Mouse (Mus musculus): ENCODE results near the gene Olfr1225. TPM values are rescaled to one million over a fixed set of nuclear protein-coding genes. Genes with fewer than 3 reads are reported as not detected.
"Not testable (repeated sequence)": the region's sequence is repeated elsewhere in the genome, so short reads cannot be mapped to it uniquely, and the experiment has no call there.

Olfr1225 gene
- not detected in 2 replicates for polyA plus RNA-seq (2015; fragmentation: Nextera tagmentation; extraction: Ambion mirVana)

- Histone ChIP-seq H3K4me1 (no peaks in the 10 kb centered on the region), H3K4me3 (no peak within 1 kb of the TSS), H3K4me2 (no peak within 1 kb of the TSS), H3K27me3 (no peaks in the 10 kb centered on the region), H3K9ac (no peak within 1 kb of the TSS), H3K27ac (no peak within 1 kb of the TSS), H3K9me3 (no peaks in the 10 kb centered on the region), H3K36me3 (no peaks in the 10 kb centered on the region)
- no peak for ATAC-seq (ENCODE audit: insufficient number of reproducible peaks, low FRiP score, low TSS enrichment, low read depth)
- WGBS: 91% methylated on average over 1 of the region's 1 CpGs
Measured at GRCm38 (mm10) chr2:89174569-89174968, at the start of gene Olfr1225. Gene Olfr1225 (minus strand): TSS chr2:89174669.

- H3K4me2 ChIP-seq: no peak within 1 kb of the TSS
- no peaks in the 10 kb centered on the region for H3K4me1 ChIP-seq
- WGBS: 63% methylated on average over 2 of the region's 2 CpGs
- H3K4me3 ChIP-seq: no peak within 1 kb of the TSS
- no peaks in the 10 kb centered on the region for H3K36me3 ChIP-seq
- no peak for ATAC-seq (ENCODE audit: insufficient number of reproducible peaks, low FRiP score, low TSS enrichment, low read depth)
- no peaks in the 10 kb centered on the region for H3K9me3 ChIP-seq
- H3K27me3 ChIP-seq: no peaks in the 10 kb centered on the region
- no peak within 1 kb of the TSS for H3K27ac ChIP-seq
- no peak within 1 kb of the TSS for H3K9ac ChIP-seq
Measured at GRCm38 (mm10) chr2:89199948-89200347, 25.5 kb upstream of the Olfr1225 start, which contains the start of gene Olfr1226. Gene Olfr1226 (minus strand): TSS chr2:89200048.

GRCm38 (mm10) chr2:89196325-89196982, 22.0 kb upstream of the Olfr1225 start:
- H3K4me1 ChIP-seq: no peaks in the 10 kb centered on the region
- H3K4me2 ChIP-seq: no peak overlapping the region
- no peak overlapping the region for H3K4me3 ChIP-seq
- no peak overlapping the region for H3K9ac ChIP-seq
- no peak for ATAC-seq (ENCODE audit: insufficient number of reproducible peaks, low FRiP score, low TSS enrichment, low read depth)
- H3K27ac ChIP-seq: no peak overlapping the region
- WGBS: 59% methylated on average over 3 of the region's 3 CpGs
- H3K27me3 ChIP-seq: no peaks in the 10 kb centered on the region
- no peaks in the 10 kb centered on the region for H3K9me3 ChIP-seq
- no peaks in the 10 kb centered on the region for H3K36me3 ChIP-seq

GRCm38 (mm10) chr2:89164711-89165110, 9.8 kb downstream of the Olfr1225 start:
- not testable (repeated sequence) for H3K36me3 ChIP-seq; H3K4me2 ChIP-seq; H3K4me1 ChIP-seq; ATAC-seq (ENCODE audit: insufficient number of reproducible peaks, low FRiP score, low TSS enrichment, low read depth); H3K27ac ChIP-seq; H3K9ac ChIP-seq; H3K9me3 ChIP-seq; H3K4me3 ChIP-seq; H3K27me3 ChIP-seq
- 86% methylated on average over 4 of the region's 4 CpGs for WGBS

- not testable (repeated sequence) for H3K27ac ChIP-seq; H3K9me3 ChIP-seq; H3K4me2 ChIP-seq; H3K4me1 ChIP-seq; H3K36me3 ChIP-seq; H3K9ac ChIP-seq; ATAC-seq (ENCODE audit: insufficient number of reproducible peaks, low FRiP score, low TSS enrichment, low read depth); H3K4me3 ChIP-seq; H3K27me3 ChIP-seq
- 92% methylated on average over 8 of the region's 8 CpGs for WGBS
Measured at GRCm38 (mm10) chr2:89163991-89164390, 10.5 kb downstream of the Olfr1225 start, which contains the start of gene Olfr1224-ps1. Gene Olfr1224-ps1 (minus strand): TSS chr2:89164091.

GRCm38 (mm10) chr2:89151460-89151859, 23.0 kb downstream of the Olfr1225 start, which contains the start of gene Olfr1223:
Gene Olfr1223 (minus strand): TSS chr2:89151560.
- H3K36me3 ChIP-seq: no peaks in the 10 kb centered on the region
- no peaks in the 10 kb centered on the region for H3K27me3 ChIP-seq
- H3K4me2 ChIP-seq: no peak within 1 kb of the TSS
- H3K27ac ChIP-seq: no peak within 1 kb of the TSS
- H3K9me3 ChIP-seq: no peaks in the 10 kb centered on the region
- WGBS: 69% methylated on average over 1 of the region's 1 CpGs
- no peak for ATAC-seq (ENCODE audit: insufficient number of reproducible peaks, low FRiP score, low TSS enrichment, low read depth)
- no peak within 1 kb of the TSS for H3K9ac ChIP-seq
- H3K4me3 ChIP-seq: no peak within 1 kb of the TSS
- no peaks in the 10 kb centered on the region for H3K4me1 ChIP-seq

- Histone ChIP-seq H3K9ac (no peak within 1 kb of the TSS), H3K4me2 (no peak within 1 kb of the TSS), H3K27ac (no peak within 1 kb of the TSS), H3K4me3 (no peak within 1 kb of the TSS), H3K36me3 (no peaks in the 10 kb centered on the region), H3K27me3 (no peaks in the 10 kb centered on the region), H3K4me1 (no peaks in the 10 kb centered on the region), H3K9me3 (no peaks in the 10 kb centered on the region)
- ATAC-seq (ENCODE audit: insufficient number of reproducible peaks, low FRiP score, low TSS enrichment, low read depth): no peak
- WGBS: 79% methylated on average over 3 of the region's 3 CpGs
Measured at GRCm38 (mm10) chr2:89132954-89133353, 41.5 kb downstream of the Olfr1225 start, which contains the start of gene Olfr1222. Gene Olfr1222 (minus strand): TSS chr2:89133054.

Other genes with a start within 250 kb of the Olfr1225 start
- gene Olfr1211, start 236.6 kb downstream of the Olfr1225 start, polyA plus RNA-seq (2015; fragmentation: Nextera tagmentation; extraction: Ambion mirVana): not detected in 2 replicates
- gene Olfr1212, start 220.7 kb downstream of the Olfr1225 start, polyA plus RNA-seq (2015; fragmentation: Nextera tagmentation; extraction: Ambion mirVana): not detected in 2 replicates
- not detected in 2 replicates for gene Gm13762, start 194.4 kb downstream of the Olfr1225 start, polyA plus RNA-seq (2015; fragmentation: Nextera tagmentation; extraction: Ambion mirVana)
- not detected in 2 replicates for gene Olfr1214, start 182.0 kb downstream of the Olfr1225 start, polyA plus RNA-seq (2015; fragmentation: Nextera tagmentation; extraction: Ambion mirVana)
- gene Olfr1215, start 167.7 kb downstream of the Olfr1225 start, polyA plus RNA-seq (2015; fragmentation: Nextera tagmentation; extraction: Ambion mirVana): not detected in 2 replicates
- not detected in 2 replicates for gene Olfr1216, start 156.3 kb downstream of the Olfr1225 start, polyA plus RNA-seq (2015; fragmentation: Nextera tagmentation; extraction: Ambion mirVana)
- gene Olfr1217, start 142.6 kb downstream of the Olfr1225 start, polyA plus RNA-seq (2015; fragmentation: Nextera tagmentation; extraction: Ambion mirVana): not detected in 2 replicates
- not detected in 2 replicates for gene Olfr1218, start 113.5 kb downstream of the Olfr1225 start, polyA plus RNA-seq (2015; fragmentation: Nextera tagmentation; extraction: Ambion mirVana)
- gene Olfr1219, start 91.2 kb downstream of the Olfr1225 start, polyA plus RNA-seq (2015; fragmentation: Nextera tagmentation; extraction: Ambion mirVana): not detected in 2 replicates
- gene Olfr1220, start 67.8 kb downstream of the Olfr1225 start, polyA plus RNA-seq (2015; fragmentation: Nextera tagmentation; extraction: Ambion mirVana): not detected in 2 replicates
- gene Olfr1221, start 57.4 kb downstream of the Olfr1225 start, polyA plus RNA-seq (2015; fragmentation: Nextera tagmentation; extraction: Ambion mirVana): not detected in 2 replicates
- gene Olfr1222, start 41.6 kb downstream of the Olfr1225 start, polyA plus RNA-seq (2015; fragmentation: Nextera tagmentation; extraction: Ambion mirVana): not detected in 2 replicates
- not detected in 2 replicates for gene Olfr1223, start 23.1 kb downstream of the Olfr1225 start, polyA plus RNA-seq (2015; fragmentation: Nextera tagmentation; extraction: Ambion mirVana)
- gene Olfr1224-ps1, start 10.6 kb downstream of the Olfr1225 start, polyA plus RNA-seq (2015; fragmentation: Nextera tagmentation; extraction: Ambion mirVana): not detected in 2 replicates
- gene Olfr1226, start 25.4 kb upstream of the Olfr1225 start, polyA plus RNA-seq (2015; fragmentation: Nextera tagmentation; extraction: Ambion mirVana): not detected in 2 replicates
- gene Olfr1228, start 79.4 kb upstream of the Olfr1225 start, polyA plus RNA-seq (2015; fragmentation: Nextera tagmentation; extraction: Ambion mirVana): not detected in 2 replicates
- not detected in 2 replicates for gene Olfr1229, start 113.3 kb upstream of the Olfr1225 start, polyA plus RNA-seq (2015; fragmentation: Nextera tagmentation; extraction: Ambion mirVana)
- not detected in 2 replicates for gene Olfr1230, start 122.6 kb upstream of the Olfr1225 start, polyA plus RNA-seq (2015; fragmentation: Nextera tagmentation; extraction: Ambion mirVana)
- gene Olfr1231, start 132.4 kb upstream of the Olfr1225 start, polyA plus RNA-seq (2015; fragmentation: Nextera tagmentation; extraction: Ambion mirVana): not detected in 2 replicates
- not detected in 2 replicates for gene Olfr1232, start 155.0 kb upstream of the Olfr1225 start, polyA plus RNA-seq (2015; fragmentation: Nextera tagmentation; extraction: Ambion mirVana)
- gene Olfr1233, start 167.7 kb upstream of the Olfr1225 start, polyA plus RNA-seq (2015; fragmentation: Nextera tagmentation; extraction: Ambion mirVana): not detected in 2 replicates
- not detected in 2 replicates for gene Olfr1234, start 190.2 kb upstream of the Olfr1225 start, polyA plus RNA-seq (2015; fragmentation: Nextera tagmentation; extraction: Ambion mirVana)
- not detected in 2 replicates for gene Olfr1238, start 235.0 kb upstream of the Olfr1225 start, polyA plus RNA-seq (2015; fragmentation: Nextera tagmentation; extraction: Ambion mirVana)
- not detected in 2 replicates for gene Olfr1239, start 245.7 kb upstream of the Olfr1225 start, polyA plus RNA-seq (2015; fragmentation: Nextera tagmentation; extraction: Ambion mirVana)